Mouse (Mus musculus) spleen, postnatal 0 days (tissue): Measurements from ENCODE around the gene Blvra. TPM values are rescaled to one million over a fixed set of nuclear protein-coding genes. Genes with fewer than 3 reads are reported as not detected.

ENCODE experiments used
- polyA plus RNA-seq: library from polyadenylated mRNA; unstranded; fragments of >200 nt; fragmentation: Nextera tagmentation; extraction: Ambion mirVana; gene quantifications from 2 replicates; pipeline ENCODE4 v1.2.1, GENCODE M21; 2015

Blvra gene
- 76.3 and 81.5 TPM in 2 replicates for polyA plus RNA-seq

DNA sequence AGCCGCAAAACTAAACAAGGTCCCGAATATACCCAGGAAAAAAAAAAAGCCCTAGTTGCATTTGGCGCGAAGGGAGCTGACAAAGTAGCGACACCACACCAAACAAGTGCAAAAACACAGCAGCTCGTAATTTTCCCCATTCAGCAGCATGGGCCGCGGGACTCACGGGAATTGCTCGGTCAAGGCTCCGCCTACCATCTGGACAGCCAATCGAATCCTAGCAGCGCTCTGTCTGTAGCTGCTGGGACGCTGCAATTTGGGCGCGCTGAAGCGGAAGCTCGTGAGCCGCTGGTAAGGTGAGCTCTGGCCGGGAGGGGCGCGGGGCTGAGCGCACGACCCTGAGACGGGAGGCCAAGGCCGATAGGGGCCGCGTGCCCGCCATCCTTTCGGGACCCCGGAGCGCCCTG, at the start of gene Blvra:
TSS of gene Blvra (plus strand) at position 231 of the 407 bp plus-strand sequence.

GRCm38 (mm10) chr2:127133621-127134461, 63.4 kb downstream of the Blvra start, which contains the start of gene Ncaph:
Ncaph (minus strand) TSS chr2:127133954.

DNA sequence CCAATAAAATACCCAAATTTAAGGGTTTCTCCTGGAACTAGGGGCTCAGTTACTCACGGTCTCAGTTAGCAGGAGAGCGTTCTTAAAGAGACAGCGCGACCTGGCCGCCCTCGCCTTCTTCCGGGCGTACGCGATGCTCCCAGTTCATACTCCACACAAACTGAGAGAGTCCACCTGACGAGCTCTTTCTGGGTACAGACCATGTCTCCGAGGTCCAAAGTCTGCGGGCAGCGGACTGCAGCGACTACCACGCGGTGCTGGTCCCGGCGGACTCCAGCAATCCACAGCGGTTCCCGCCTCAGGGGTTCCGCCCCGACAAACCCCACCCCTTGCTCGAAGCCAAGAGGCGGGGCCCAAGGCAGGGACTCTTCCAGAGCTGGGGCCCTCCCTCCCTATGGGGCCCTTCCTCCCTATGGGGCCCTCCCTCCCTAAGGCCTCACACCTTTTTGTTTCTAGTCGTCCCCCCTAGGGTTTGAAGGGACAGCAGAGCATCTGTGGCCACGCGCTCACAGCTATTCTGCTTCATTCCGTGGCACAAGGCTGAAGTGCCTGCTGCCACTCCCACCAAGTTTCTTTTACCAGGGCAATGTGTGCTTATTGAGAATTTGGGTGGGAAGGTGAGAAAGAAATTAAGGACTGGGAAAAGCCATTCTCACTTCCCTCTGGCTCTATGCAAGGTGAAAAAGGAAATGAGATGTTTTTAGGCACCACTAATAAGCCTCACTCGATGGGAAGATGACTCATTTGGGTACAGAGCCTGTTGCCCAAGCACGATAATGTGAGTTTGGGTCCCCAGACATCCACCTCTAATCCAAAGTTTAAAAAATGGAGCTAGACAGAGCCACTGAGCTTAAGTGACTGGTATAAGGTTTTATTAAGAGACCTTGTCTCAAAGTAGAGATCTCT, 72.9 kb downstream of the Blvra start, which contains the start of gene Itpripl1:
TSS of gene Itpripl1 (minus strand) at position 285 of the 906 bp plus-strand sequence.

Other genes with a start within 250 kb of the Blvra start
- gene Trpm7, start 194.4 kb upstream of the Blvra start, polyA plus RNA-seq = 29.3 and 31.1 TPM in 2 replicates
- gene Sppl2a, start 137.4 kb upstream of the Blvra start, polyA plus RNA-seq = 27.2 and 29.6 TPM in 2 replicates
- 4.5 and 6.1 TPM in 2 replicates for gene Ap4e1, start 61.9 kb upstream of the Blvra start, polyA plus RNA-seq
- gene Ncaph, start 63.3 kb downstream of the Blvra start, polyA plus RNA-seq = 53.2 and 59.3 TPM in 2 replicates
- 31.3 and 32.7 TPM in 2 replicates for gene Itpripl1, start 72.8 kb downstream of the Blvra start, polyA plus RNA-seq
- gene 1810024B03Rik, start 137.6 kb downstream of the Blvra start, polyA plus RNA-seq = 1.7 and 2.1 TPM in 2 replicates
- 24.7 and 26.7 TPM in 2 replicates for gene Snrnp200, start 137.7 kb downstream of the Blvra start, polyA plus RNA-seq
- gene Ciao1, start 177.2 kb downstream of the Blvra start, polyA plus RNA-seq = 44.3 and 45.0 TPM in 2 replicates
- gene Tmem127, start 177.2 kb downstream of the Blvra start, polyA plus RNA-seq = 17.2 and 19.0 TPM in 2 replicates
- gene Stard7, start 199.6 kb downstream of the Blvra start, polyA plus RNA-seq = 42.2 and 44.0 TPM in 2 replicates